Mouse (Mus musculus) right cerebral cortex, postnatal 14 days (tissue): ENCODE data around the gene Ndufs4.
"Not testable (repeated sequence)": the region's sequence is repeated elsewhere in the genome, so short reads cannot be mapped to it uniquely, and the experiment has no call there.

Experiments used
- DNase-seq: peaks from one replicate; pipeline ENCODE4 v3.0.0; 2022

The Ndufs4 gene

DNA sequence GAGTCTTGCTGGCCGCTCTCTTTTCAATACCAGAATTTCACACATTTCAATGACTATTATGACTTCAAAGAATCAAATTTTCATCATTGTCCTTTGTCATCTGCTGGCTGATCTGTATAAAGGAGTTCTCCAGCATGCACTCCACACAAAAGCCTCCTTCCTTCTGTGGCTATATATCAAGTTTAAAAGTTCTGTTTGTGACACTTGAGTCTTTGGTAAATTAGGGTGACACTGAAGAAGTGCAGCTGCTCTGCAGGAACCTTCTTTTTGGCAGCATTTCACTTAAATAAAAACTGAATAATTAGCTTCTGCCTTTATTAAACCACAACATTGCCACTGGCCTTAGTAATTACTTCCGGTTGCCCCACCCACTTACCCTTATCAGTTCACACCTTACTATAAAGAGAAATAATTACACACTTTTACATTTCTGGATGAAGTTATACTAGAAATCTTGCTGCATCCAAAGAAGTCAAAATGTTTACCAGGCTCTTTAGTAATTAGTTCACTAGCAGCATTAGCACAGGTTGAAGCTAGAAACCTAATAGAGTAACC, 68.1 kb downstream of the Ndufs4 start:
- no peak for DNase-seq

- no peak for DNase-seq
Measured at GRCm38 (mm10) chr13:114319136-114319535, 68.9 kb downstream of the Ndufs4 start.

GRCm38 (mm10) chr13:114315374-114315773, 72.7 kb downstream of the Ndufs4 start:
- DNase-seq = no peak

GRCm38 (mm10) chr13:114314953-114315352, 73.1 kb downstream of the Ndufs4 start:
- no peak for DNase-seq

DNA sequence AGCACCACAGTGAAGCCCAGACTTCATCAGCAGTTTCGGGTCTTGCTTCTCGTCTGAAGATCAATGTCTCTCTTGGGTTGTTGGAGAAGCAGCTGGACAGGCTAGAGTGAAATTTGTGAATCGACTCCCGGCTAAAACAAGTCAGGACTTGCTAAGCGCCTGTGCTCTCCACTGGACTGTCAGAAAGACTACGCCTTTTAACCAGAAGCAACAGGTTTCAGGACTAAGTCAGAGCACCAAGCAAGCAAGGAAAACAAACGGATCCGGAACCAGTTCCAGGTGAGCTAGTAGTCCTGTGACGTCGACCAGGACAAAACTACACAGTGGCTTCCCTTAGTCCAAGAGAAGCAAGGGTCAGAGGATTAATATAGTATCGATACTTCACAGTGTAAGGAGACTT, 77.5 kb downstream of the Ndufs4 start:
- no peak for DNase-seq

GRCm38 (mm10) chr13:114304684-114305083, 83.4 kb downstream of the Ndufs4 start:
- no peak for DNase-seq

DNA sequence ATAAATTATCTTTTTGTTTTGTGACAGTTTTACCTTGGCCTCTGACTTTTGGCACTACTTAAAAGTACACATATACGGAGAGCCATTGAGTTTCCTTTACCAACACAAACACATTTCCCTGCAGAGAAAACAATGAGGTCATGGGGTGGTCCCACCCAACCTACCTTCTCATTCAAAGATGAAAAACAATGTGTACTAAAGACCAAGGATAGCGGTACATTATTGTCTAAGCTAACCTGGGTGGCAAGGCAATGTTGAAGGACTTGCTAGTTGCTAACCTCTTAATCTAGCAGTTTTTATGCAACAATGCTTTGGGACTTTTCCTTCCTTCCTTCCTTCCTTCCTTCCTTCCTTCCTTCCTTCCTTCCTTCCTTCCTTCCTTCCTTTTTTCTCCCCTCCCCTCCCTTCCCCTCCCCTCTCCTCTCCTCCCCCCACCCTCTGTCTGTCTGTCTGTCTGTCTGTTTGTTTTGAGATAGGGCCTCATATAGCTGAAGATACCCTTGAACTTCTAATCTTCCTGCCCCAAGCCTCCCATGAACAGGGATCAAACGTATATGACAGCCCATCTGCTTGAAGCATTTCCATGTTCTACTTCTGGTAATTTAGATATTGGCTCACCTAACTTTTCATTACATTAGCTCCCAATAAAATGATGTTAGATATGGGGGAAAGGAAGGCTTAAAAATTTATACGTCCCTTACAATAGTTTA, 84.4 kb downstream of the Ndufs4 start:
- no peak for DNase-seq

DNA sequence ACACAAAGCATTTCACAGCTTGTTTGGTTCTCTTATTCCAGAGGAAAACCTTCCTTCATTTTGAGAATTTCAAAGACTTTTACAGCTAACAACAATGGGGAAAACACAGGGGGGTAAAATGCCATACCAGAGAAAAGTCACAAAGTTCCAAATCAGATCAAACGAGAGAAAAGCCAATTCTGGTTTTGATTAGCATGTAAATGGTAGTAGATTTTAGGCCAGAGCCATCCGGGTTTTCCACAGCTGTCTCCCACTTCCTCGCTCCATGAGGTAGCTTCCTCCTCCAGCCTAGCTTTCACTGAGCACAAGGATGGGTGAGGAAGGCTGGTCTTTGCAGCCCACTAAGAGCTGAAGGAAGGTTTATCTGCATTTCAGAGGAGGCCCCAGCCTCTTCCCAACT, 90.3 kb downstream of the Ndufs4 start:
- no peak for DNase-seq

GRCm38 (mm10) chr13:114296556-114296955, 91.5 kb downstream of the Ndufs4 start:
- DNase-seq = no peak

- DNase-seq = no peak
Measured at GRCm38 (mm10) chr13:114289411-114289810, 98.6 kb downstream of the Ndufs4 start.

DNA sequence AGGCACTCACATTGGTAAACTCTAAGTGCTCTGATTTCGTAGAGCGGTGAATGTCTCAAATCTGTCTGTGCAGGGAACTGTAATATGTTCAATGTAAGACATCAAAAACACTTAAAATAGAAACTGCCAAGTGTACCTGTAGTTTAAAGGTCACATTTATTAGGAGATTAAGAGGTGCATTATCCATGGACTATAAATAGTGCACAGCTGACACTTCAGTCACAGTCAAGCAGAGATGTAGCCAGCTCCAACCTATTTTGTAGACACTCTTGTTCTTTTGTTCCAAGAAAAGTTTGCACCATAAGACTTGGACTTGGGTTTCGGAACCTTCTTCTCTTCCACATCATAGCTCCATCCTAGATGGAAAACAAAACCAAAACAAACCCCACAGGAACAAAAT, 99.5 kb downstream of the Ndufs4 start:
- no peak for DNase-seq

- not testable (repeated sequence) for DNase-seq
Measured at GRCm38 (mm10) chr13:114278690-114279089, 109.4 kb downstream of the Ndufs4 start.

GRCm38 (mm10) chr13:114277277-114277676, 110.8 kb downstream of the Ndufs4 start:
- DNase-seq = no peak

GRCm38 (mm10) chr13:114271410-114272105, 116.5 kb downstream of the Ndufs4 start:
- no peak for DNase-seq

- DNase-seq = no peak
Measured at GRCm38 (mm10) chr13:114267741-114268140, 120.3 kb downstream of the Ndufs4 start.

- DNase-seq = no peak
Measured at GRCm38 (mm10) chr13:114260486-114261205, 127.4 kb downstream of the Ndufs4 start.

- DNase-seq = no peak
Measured at GRCm38 (mm10) chr13:114254697-114255096, 133.4 kb downstream of the Ndufs4 start.
